Mouse (Mus musculus): Measurements from ENCODE around the gene Cib3.
A peak's percentile ranks its signal among the peaks of the same experiment; 100 is the strongest.

The Cib3 gene

GRCm38 (mm10) chr8:72212751-72213150 is at the start of gene Cib3:
TSS of gene Cib3 (minus strand) at chr8:72212837.
- no peak for DNase-seq (ENCODE audit: low read depth, low spot score)

GRCm38 (mm10) chr8:72261872-72262271 is 49.2 kb upstream of the Cib3 start:
- DNase-seq (ENCODE audit: low read depth, low spot score): no peak

GRCm38 (mm10) chr8:72261431-72261830 is 48.8 kb upstream of the Cib3 start:
- DNase-seq (ENCODE audit: low read depth, low spot score): no peak

DNA sequence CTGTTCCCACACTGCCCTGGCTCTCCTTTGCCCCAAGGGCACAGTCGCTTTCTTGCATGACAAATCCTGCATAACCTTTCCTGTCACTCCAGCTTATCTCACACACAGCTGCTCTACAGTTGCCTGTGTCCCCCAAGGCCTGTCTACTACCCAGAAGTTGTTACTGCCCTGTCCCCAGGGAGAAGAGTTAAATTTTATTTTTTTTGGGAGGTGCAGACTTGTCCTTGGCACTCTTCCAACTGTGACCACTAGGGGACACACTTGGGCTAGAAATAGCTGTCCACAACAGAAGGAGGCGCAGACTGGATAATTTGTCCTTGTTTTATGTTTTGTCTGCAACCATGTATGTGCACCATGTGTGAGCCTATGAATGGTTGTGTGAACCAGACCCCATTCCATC is 48.4 kb upstream of the Cib3 start:
- DNase-seq (ENCODE audit: low read depth, low spot score): peak; percentile 70

- no peak for DNase-seq (ENCODE audit: low read depth, low spot score)
Measured at GRCm38 (mm10) chr8:72260585-72260984, 47.9 kb upstream of the Cib3 start.

GRCm38 (mm10) chr8:72259862-72260261 is 47.2 kb upstream of the Cib3 start:
- no peak for DNase-seq (ENCODE audit: low read depth, low spot score)

DNA sequence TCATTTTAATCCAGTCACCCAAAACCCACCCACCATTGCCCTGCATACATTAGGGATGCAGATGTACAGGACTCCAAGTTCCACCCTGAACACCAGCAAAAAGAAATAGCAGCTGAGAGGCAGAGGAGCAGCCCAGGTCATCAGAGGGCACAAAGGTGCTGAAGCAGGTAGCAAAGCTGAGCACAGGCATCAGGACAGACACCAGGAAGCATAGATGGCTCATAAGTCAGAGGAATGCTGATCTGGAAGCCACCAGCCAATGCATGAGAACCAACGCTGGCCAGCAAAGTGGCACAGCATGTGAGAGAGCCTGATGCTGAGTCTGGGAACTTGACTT is 45.2 kb upstream of the Cib3 start:
- DNase-seq (ENCODE audit: low read depth, low spot score): no peak

GRCm38 (mm10) chr8:72257171-72257901 is 44.7 kb upstream of the Cib3 start:
- DNase-seq (ENCODE audit: low read depth, low spot score): peak; percentile 38

GRCm38 (mm10) chr8:72244610-72245009 is 32.0 kb upstream of the Cib3 start:
- DNase-seq (ENCODE audit: low read depth, low spot score): no peak

- DNase-seq (ENCODE audit: low read depth, low spot score): no peak
Measured at GRCm38 (mm10) chr8:72242226-72242625, 29.6 kb upstream of the Cib3 start.

- no peak for DNase-seq (ENCODE audit: low read depth, low spot score)
Measured at GRCm38 (mm10) chr8:72240951-72241350, 28.3 kb upstream of the Cib3 start.

GRCm38 (mm10) chr8:72240403-72240763 is 27.7 kb upstream of the Cib3 start:
- DNase-seq (ENCODE audit: low read depth, low spot score): no peak

- DNase-seq (ENCODE audit: low read depth, low spot score): peak; percentile 100
Measured at GRCm38 (mm10) chr8:72239499-72240402, 27.1 kb upstream of the Cib3 start, which contains the start of gene Ap1m1. TSS of gene Ap1m1 (plus strand) at chr8:72240018.

DNA sequence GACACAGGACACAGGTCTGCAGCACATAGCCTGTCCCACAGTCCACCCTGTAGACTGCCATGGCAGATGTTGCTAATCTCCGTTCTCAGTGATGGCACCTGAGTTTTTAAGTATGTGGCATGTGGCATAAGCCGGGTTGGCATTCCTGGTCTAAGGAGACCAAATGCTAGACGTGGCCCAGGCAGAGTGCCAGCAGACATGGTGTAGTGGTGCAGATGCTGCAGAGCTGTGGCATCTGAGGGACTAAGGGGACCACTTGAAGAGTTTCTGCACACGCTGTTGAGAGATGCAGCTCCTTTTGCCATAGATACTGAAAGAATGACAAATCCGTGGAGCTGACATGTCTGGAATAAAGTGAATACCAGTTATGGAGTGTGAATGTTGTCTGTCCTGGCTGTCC is 10.0 kb upstream of the Cib3 start:
- no peak for DNase-seq (ENCODE audit: low read depth, low spot score)

DNA sequence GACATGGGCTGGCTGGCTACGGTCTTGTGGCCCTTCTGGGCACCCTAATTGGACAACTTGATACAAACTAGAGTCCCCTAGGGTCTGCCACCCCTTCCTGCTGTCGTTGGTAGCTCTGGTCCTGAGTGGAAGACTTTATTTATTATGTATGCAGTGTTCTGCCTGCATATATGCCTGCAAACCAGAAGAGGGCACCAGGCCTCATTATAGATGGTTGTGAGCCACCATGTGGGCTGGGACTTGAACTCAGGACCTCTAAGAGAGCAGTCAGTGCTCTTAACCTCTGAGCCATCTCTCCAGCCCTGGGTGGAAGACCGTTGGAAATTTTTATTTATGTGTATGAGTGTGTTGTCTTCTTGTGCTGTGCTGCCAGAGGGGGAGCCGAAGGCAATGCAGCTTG is 8.1 kb upstream of the Cib3 start:
- no peak for DNase-seq (ENCODE audit: low read depth, low spot score)

- peak; percentile 86 for DNase-seq (ENCODE audit: low read depth, low spot score)
Measured at GRCm38 (mm10) chr8:72219541-72220363, 7.1 kb upstream of the Cib3 start, which contains the start of gene Fam32a. TSS of gene Fam32a (plus strand) at chr8:72219730.

- no peak for DNase-seq (ENCODE audit: low read depth, low spot score)
Measured at GRCm38 (mm10) chr8:72218781-72219540, 6.3 kb upstream of the Cib3 start.

GRCm38 (mm10) chr8:72215871-72216270 is 3.2 kb upstream of the Cib3 start:
- DNase-seq (ENCODE audit: low read depth, low spot score): no peak

DNA sequence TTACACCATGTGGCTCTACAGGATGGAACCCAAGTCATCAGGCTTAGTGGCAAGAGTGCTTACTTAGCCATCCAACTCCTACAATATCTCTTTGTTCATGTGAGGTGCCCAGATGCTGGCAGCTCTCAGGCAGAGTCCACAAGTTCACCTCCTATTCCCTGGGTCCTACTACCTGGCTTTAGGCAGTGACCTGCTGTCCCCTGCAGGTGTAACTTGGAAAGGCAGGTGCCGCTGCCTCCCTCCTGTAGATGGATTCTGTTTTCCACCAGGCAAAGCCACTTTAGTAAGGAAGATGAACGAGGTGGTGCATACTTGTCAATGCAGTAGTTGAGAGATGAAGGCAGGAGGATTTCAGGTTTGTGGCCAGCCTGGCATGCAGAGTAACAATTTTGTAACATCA is 2.4 kb upstream of the Cib3 start:
- no peak for DNase-seq (ENCODE audit: low read depth, low spot score)

GRCm38 (mm10) chr8:72213536-72213935 is 899 bp upstream of the Cib3 start, which contains the start of gene Gm11034:
TSS of gene Gm11034 (minus strand) at chr8:72213636.
- no peak for DNase-seq (ENCODE audit: low read depth, low spot score)

DNA sequence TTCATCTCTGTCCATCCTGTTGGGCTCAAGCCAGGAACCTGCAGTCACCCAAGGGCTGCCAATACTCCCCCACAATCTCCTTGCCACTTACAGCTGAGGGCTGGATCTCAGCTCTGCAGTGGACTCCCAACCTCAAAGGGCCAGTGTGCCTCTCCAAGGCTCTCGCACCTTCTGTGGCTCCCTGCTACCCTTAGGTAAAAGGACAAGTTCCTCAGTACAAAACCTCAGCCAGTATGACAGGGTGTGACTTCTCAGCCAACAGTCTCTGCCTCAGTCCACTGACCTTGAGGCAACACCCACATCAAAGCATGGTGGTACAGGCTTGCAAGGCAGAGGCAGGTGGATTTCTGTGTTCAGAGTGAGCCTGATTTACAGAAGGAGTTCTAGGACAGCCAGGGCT is 791 bp downstream of the Cib3 start:
- no peak for DNase-seq (ENCODE audit: low read depth, low spot score)
